Mouse (Mus musculus) lung, postnatal 10 days (tissue): ENCODE measurements around the gene Rab37.

Source experiments
- DNase-seq: peaks from one replicate; pipeline ENCODE4 v3.0.0; 2021

The Rab37 gene

DNA sequence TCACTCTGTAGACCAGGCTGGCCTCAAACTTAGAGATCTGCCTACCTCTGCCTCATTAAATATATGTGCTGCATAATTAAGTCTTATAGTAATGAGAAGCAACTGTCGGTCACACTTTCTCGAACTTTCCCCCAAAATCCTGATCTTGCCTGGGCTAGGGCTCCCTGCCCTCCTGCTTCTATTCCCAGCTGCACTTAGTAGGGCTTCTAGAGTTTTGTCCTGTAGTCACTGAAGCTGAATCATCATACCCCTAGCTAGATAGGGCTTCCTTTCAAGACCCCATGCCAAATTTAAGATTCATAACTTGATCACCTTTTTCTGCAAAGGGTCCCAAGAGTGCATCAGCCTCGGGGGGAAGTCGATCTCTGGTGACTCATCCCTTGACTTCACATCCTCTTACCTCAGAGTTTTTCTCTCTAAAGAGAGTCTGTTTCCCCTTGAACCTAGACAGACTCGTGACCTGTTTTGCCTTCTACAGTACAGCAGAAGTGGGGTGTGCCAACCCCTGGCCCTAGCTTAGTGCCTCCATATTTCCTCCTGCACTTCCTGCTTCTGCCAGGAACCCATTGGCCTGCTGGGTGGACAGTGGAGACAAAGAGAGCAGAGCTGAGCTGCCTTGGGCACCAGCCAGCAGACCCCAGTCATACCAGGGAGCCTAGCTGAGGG lies 47.5 kb downstream of the Rab37 start:
- DNase-seq, result no peak

DNA sequence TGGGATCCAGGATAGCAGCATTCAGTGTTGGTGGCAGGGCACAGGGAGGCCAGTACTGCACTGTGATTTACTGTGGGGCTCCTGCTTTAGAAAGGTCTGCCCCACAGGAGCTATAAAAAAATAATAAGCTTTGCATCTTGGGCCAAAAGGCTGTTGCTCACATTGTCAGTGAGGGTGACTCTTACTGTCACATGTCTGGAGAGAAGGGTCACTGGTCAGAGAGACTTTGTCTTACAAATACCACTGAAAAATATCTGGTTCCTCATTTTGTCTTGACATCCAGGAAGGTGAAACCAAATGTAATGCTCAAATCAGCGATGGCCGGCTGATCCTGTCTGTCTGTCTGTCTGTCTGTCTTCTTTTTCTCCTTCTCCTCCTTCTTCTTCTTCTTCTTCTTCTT lies 50.7 kb downstream of the Rab37 start:
- no peak for DNase-seq

DNA sequence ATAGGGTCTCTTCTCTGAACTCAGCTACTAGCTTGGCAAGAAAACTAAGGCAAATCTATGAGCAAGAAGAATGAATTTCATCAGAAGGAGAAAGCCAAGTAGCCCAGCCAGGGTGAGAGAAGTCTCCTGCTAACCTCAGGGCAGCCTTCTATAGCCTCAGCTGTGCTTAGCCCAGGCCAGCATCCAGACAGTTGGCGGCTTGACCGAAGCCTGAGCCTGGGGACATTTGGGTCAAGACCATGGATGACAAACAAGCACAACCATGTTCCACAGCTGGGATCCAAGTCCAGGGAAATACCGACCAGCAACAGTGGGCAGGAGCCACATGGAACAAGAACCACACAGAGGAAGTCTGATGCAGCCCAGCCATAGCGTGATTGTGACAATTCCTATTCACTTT lies 56.6 kb downstream of the Rab37 start:
- no peak for DNase-seq

DNA sequence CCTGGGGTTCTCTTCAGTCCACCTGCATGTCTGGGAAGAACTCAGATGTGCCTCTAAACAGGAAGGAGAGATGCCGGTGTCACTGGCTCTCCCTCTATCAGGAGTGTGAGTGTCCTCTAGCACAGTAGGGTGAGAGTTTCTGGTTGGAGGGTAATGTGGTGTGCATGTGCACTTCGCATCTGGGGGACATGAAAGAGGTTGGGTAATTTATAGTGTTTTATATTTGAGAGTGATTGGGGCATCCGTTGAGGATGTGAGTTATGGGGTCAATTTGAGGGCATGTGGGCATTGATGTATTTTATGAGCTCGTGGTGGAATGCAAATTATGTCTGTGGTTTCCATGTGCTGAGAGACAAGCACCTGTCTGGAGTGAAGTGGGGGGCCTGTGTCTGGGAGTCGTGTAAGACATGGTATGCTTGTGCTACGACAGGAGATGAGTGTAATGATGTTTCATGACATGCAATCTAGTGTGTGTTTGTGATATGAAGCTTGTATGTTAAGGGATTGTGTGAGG lies 59.6 kb downstream of the Rab37 start:
- DNase-seq, result no peak

DNA sequence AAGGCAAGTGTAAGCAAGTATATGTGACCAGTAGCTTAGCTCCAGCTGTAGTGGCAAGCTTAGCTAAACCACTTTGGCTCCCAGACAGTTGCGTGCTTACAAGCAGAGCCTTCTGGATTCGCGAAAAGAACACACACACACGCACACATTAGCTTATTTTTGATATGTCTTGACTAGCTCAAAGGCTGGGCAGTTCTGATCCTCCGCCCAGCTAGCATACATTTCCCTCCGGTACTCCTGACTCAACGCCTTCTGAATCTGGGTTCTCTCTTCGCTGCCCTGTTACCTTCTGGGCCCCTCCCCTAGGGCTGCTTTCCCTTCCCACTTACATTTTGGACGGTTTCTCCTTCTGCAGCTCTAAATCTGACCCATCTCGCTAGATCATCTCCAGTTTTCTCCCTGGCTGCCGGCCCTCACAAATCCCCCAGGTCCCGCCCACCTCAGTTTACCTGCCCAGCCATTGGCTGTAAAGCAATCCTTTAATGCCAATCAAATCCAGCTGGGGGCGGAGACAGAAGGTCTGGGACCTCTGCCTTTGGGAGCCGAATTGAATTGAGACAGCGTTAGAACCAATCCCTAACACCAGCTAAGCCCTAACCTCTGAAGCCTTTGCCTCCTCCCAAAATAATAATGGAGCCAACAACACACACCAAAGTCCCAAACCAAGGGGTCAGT lies 60.7 kb downstream of the Rab37 start:
- DNase-seq, result peak; percentile 83

DNA sequence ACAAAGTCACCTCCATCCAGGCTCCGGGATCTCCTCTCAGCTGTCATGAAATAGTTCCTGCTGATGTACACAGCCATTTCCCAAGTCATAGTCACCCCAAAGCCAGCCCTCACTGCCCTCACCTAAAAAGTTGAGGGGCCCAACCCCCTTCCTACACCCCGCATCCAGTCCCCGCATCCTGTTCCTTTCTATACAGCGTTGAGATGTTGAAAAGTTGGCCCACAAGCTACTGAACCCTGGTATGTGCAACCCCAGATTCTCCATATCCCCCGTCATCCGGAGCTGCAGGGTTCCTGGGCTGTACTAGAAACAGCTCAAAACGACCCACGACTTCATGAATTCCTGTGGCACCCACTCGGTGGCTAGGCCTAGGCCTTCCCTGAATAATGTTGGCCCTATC lies 61.9 kb downstream of the Rab37 start:
- no peak for DNase-seq

DNA sequence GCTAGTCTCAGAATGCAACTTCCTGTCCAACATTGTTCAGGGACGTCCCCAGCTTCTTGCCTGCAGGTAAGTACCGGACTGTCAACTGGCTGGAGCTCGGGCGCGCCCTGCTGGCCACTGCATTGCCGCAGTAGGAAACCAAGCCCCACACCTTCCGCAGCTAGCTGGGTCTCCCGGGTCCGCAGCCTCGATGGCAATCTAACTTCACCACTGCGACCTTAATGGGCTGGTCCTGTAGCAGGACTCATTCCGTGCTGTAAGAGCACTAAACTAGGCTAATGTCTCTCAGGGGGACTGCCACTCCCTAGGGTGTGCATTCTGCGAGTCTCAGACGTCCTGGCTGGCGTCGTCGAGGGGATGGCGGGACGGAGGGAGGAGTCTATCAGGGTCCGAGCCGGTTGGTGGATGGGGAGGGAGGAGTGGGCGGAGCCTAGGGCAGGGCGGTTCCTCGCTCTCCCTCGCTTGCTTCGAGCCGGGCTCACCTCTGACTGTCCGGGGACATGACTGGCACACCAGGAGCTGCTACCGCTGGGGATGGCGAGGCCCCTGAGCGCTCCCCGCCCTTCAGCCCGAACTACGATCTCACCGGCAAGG lies 62.6 kb downstream of the Rab37 start:
- peak; percentile 82 for DNase-seq

DNA sequence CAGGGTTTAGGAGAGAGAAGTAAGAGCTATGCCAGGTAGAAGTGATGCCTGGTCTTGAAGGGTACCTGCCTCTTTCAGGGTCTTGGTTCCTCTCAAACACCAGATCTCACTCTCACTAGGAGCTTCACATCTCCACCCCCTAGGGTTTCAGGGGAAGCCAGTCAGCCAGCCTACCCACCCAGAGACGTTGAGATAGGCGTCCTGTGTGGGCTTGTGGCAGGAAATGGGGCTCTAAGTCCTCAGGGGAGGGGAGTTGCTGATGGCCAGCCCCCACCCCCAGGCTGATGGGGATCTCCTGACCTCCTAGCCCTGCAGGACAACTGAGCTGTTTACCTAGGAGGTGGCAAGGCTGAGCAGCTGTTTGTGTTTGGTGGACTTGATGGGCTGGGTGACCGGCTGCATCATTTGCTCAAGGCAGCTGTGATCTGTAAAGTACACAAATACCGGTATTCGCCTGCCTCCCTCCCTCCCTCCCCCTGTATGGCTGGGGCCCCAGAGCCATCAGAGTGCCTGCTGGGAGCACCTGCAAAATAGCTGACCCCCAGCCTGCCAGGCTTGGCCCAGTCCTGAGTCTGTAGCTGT lies 63.9 kb downstream of the Rab37 start:
- no peak for DNase-seq

DNA sequence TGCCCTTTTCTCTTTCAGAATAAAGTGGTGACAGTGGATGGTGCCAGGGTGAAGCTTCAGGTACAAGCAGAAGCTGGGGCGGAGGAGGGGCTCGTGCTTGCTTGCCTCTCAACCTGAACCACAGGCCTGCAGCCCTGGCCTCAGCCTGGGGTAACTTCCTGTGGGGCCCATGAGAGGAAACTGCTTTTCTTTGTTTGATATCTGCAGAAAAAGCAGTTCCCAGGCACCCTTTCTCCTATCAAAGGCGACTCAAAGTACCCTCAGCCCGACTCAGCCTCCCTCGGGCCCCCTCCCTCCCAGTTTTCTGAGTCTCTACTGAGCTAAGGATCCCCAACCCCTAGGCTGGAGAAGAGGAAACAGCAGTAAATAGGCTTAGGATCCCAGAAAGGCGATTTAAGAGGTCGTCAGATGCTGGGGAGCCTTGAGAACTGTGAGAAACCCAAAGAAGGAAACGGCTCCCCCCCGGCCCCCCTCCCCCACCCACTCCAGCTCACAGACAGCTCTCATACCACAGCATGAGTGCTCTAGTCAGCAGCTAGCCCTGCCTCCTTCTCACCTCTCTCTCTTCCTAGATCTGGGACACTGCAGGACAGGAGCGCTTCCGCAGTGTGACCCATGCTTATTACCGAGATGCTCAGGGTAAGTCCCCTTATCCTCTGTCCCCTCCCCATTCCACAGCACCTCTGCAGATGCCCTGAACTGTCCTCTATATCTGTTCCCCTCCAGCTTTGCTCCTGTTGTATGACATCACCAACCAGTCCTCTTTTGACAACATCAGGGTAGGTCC lies 66.9 kb downstream of the Rab37 start:
- DNase-seq, result no peak

DNA sequence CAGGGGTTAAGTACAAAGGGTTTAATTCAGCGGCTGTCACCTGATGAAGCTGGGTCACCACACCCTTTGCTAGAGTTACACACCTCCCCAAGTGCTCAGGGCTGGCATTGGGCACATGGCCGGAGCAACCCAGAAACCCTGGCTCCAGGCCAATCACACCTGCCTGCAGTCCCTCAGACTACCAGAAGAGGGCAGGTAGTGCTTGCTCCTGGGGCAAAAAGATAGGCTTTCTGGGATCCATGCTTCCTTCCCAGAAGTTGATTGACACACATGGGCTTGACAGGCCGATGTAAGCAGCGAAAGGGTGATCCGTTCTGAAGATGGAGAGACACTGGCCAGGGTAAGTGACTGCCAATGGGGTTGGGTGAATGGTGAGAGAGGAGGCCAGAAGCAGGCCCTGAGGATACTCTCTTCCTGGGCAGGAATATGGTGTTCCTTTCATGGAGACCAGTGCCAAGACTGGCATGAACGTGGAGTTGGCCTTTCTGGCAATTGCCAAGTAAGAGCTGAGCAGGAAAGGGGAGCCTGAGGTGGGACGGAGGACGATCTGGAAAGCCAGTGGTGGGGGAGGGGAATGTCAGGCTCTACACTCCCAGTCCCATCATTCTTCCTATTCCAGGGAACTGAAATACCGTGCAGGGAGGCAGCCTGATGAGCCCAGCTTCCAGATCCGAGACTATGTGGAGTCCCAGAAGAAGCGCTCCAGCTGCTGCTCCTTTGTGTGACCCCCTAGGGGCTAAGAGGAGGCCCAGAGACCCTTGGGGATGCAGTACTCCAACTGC lies 69.0 kb downstream of the Rab37 start:
- DNase-seq, result peak; percentile 87

DNA sequence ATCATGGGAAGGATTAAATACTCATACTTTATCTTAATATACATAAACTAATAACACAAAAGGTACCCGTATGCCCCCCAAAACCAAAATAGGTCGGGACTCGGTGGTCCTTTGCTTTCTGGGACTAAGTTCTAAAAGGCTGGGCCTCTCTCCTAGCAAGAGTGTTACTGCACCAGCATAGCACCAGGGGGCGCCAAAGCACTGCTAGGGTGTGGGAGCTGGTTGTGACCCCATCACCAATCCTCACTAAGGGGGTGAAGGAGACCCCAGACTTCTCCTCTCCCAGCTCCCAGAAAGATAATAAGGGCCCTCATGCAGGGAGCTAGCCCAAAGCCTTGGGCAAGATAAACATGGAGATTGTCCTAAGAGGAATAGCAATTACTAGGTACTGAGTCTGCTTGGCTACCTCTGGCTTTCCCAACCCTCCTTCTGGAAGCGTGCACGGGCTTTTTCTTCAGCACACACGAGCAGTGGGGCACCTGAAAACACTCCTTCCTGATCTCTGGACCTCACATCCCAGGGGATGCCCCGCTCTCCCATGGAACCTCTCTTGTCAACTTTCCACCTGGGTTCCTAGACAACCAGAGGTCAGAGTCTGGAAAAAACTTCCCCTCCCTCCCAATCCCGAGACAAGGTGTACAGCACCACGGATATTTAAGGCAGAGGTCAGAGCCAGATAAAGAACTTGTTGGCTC lies 69.8 kb downstream of the Rab37 start:
- peak; percentile 88 for DNase-seq

DNA sequence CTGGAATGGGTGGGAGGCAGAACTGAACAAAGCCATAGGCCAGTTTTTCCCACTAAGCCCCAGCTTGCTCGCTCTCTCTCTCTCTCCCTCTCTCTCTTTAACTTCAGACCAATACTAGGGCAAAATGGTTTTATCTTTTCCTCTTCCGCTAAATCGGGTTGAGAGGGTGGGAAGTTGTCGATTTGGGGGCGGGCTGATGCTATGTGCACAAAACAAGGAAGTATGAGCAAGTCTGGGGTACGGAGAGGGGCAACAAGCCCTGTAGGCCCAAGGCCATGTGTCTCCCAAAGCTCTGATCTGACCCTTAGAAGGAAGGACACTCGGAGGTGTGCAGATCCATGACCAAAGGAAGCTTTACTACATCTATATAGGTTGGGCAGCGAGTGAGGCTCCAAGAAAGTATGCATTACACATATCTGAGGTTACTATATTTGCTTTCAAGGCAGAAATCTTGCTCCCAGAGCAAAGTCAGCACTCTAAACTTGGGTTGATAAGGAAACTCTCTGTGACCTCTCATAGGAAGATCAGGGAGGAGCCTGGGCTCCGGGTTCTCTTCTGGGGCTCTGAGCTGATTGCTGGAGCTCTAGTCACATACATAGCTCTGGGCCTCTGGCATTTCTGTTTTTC lies 70.5 kb downstream of the Rab37 start:
- no peak for DNase-seq

DNA sequence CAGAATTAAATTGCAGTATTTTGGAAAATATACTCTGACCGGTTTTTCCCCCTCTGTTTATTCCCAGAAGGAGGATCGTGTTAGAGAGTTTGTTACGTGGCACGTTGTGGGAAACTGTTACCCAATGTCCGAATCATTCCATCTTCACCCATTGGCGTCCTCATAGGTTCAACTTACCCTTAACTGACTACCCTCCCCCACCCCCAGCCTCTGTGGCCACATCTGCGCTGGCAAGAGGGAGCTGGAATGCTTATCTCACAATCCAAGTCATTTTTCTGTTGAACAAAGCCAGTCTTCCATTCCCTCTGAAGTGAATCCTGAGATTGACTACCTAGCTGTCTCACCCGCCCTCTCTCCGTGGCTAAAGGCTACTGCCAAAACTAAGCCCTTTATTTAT lies 71.0 kb downstream of the Rab37 start:
- no peak for DNase-seq

DNA sequence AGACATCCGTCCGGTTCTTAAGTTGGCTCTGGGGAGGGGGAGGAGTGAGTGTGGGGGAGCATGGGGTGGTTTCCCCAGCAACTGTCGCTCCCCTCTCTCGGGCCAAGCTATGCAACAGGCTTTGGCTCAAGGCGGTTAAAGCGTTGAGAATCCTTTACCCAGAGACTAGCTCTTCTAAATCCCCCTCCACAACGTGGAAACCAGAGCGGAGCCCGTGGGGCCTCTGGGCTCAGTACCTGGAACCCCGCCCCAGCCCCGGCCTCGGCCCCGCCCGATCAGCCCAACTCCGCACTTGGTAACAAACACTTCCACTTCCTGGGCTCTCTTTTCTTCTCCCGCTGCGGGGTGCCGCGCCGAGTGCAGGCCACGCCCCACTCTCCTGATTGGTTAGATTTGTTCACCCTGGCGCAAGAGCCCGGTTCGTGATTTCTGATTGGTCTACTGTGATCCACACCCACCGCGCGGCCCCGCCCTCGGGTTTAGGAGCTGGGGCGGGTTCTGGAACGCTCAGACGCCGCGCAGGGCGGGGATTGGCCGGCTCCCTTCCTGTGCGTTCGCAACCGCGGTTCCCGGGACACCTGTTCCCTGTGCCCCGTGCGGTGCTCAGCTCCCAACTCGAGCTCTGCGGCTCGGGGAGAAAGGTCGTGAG lies 71.7 kb downstream of the Rab37 start, which contains the start of gene Slc9a3r1:
Gene Slc9a3r1, plus strand, starts transcription at position 510 of the 649 bp plus-strand sequence.
- DNase-seq, result peak; percentile 99

DNA sequence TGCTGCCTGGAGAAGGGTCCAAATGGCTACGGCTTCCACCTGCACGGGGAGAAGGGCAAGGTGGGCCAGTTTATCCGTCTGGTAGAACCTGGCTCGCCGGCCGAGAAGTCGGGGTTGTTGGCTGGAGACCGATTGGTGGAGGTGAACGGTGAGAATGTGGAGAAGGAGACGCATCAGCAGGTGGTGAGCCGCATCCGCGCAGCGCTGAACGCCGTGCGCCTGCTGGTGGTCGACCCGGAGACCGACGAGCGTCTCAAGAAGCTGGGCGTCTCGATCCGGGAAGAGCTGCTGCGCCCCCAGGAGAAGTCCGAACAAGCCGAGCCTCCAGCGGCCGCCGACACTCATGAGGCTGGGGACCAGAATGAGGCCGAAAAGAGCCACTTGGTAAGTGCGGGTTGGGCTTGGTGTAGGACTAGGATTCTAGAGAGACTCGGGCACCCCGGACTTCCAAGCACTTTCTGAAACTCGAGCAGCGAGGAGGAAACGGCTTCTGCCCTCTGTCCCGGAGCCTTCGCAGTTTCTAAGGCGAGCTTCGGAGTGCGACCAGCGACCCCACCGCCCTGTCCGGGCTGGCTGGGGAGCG lies 72.4 kb downstream of the Rab37 start:
- peak; percentile 55 for DNase-seq

DNA sequence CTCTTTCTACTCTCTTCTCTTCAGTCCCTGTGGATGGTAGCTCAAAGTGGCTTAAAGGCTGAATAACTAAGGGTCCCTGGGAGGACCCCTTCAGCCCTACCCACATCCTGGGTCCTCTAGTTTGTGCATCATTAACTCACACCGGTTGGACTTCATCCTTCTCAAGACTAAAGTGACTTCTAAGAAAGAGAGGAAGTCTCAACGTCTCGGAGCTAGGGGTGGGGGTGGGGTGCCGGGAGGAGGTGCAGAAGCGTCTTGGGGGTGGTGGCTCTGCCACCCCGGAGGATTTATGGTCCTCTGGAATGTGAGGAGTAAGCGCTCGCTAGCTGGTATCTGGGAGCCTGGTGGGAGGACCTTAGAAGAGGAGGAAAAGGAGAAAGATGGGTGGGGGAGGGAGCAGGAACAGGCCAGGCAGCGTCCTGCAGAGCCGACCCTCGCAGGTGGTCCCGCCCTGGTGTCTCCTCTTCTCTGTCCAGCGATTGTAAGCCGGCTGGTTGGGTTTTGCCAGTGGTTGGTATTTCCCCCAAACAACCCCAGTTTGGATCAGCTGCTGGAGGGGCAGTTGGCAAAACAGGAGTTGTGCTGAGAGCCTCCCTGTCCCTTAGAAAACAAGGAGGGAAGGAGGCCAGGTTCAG lies 73.2 kb downstream of the Rab37 start:
- DNase-seq, result no peak

DNA sequence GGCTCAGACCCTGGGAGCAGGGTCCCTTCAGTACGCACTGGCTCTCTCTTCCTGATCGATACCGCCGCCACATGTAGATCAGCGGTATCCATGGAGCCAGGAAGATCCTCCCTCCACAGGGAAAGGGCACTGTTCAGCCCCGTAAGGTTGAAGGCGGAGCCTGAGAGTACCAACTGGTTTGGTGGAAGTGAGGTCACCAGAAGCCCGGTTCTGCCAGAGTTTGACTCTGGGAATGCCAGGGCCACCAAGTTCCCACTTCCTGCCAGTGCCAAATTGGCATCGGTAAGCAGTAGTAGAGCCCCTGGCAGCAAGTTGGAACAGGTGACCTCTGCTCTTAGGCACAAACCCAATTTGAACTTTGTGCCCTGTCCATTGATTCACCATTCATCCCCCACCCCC lies 73.7 kb downstream of the Rab37 start:
- DNase-seq, result peak; percentile 62

DNA sequence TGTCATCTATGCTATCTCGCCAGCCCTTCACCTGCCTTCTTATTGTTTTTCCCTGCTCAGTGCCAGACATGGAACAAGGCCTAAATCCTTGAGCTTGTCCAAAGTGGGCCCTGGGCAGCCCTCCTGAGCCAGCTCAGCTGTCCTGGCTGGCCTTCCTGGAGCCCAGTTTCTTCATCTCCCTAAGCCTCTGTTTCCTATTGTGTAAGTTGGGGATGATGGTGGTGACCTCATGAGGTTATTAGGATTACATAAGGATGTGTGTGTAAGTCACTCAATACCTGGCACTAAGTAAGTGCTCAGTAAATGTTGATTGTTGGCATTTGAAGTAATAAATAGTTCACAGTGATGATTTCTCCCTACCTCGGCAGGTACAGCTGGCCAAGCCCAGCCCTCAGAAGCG lies 75.5 kb downstream of the Rab37 start:
- DNase-seq, result no peak

DNA sequence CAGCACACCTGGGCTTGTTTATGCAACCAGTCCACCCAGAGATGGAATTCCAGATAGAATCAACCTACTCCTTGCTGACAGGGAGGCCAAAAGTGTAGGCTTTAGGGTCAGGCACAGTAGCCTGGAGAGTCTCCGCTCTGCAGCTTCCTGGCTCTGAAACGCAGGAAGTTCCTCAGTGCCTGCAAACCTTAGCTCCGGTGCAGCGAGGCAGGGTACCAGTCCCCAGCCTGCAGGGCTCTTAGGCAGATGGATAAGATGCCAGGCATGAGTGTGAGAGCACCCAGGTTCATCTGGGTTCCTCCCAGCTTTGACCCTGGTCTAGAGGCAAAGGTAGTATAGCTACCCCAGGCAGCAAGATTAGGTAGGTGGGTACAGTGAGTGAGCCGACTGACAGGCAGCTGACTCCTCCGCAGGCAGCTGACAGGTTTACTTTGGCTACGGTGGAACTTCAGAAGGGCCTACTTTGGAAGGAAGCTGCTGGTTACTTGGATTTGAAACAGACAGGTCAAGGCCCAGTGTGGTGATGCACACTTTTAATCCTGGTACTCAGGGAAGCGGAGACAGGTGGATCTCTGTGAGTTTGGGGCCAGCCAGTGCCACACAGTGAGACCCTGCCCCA lies 76.5 kb downstream of the Rab37 start:
- DNase-seq, result no peak
